Mouse (Mus musculus): ENCODE data around the gene Gm42957. TPM values are rescaled to one million over a fixed set of nuclear protein-coding genes. Genes with fewer than 3 reads are reported as not detected.

Gene Gm42957
- total and polyA plus RNA-seq, 3 experiments = 0.08 to 0.11 TPM; not detected in 1

DNA sequence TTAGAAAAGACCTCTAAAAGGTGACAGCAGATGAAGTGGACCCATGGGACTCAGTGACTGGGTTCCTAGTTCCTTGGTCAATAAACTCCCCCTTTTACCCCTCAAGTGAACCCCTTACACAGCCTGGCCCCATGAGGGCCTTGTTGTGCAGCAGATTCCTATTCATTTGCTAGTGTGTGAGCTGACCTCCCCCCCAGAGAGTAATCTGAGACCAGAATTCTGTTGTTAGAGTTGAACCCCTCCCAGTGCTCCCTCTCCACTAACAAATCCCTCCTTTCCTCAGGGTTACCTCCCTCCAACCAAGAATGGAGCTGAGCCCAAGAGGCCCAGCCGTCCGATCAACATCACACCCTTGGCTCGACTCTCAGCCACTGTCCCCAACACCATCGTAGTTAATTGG, 65.7 kb downstream of the Gm42957 start:
- TF ChIP-seq PAX5 (IDR thresholded peaks at IDR 0.05; ENCODE audit: low read length) = no peak
- no peak for TF ChIP-seq NRF1 (IDR thresholded peaks at IDR 0.05; ENCODE audit: low read depth, low read length)
- TF ChIP-seq CHD1 (IDR thresholded peaks at IDR 0.05; ENCODE audit: low read depth, low read length) = no peak
- TF ChIP-seq TCF12 (IDR thresholded peaks at IDR 0.05; ENCODE audit: low read depth, low read length) = no peak
- TF ChIP-seq CHD2 (IDR thresholded peaks at IDR 0.05; ENCODE audit: low read length) = no peak
- TF ChIP-seq ZMIZ1 (IDR thresholded peaks at IDR 0.05; ENCODE audit: low read depth, low read length) = no peak
- TF ChIP-seq HCFC1 (IDR thresholded peaks at IDR 0.05; ENCODE audit: low read depth, low read length) = no peak
- no peak for TF ChIP-seq SIN3A (IDR thresholded peaks at IDR 0.05; ENCODE audit: low read length)
- no peak for TF ChIP-seq POLR2AphosphoS2 (IDR thresholded peaks at IDR 0.05; ENCODE audit: low read depth, low read length)
- no peak for TF ChIP-seq KAT2A (IDR thresholded peaks at IDR 0.05; ENCODE audit: insufficient replicate concordance, low read length)
- TF ChIP-seq SMC3 (IDR thresholded peaks at IDR 0.05; ENCODE audit: low read depth, low read length) = no peak
- no peak for TF ChIP-seq USF1 (IDR thresholded peaks at IDR 0.05; ENCODE audit: low read depth, low read length)
- TF ChIP-seq MXI1 (IDR thresholded peaks at IDR 0.05; ENCODE audit: low read depth, low read length) = no peak
- TF ChIP-seq CTCF (conservative IDR thresholded peaks at IDR 0.05 in 1 of 2, IDR thresholded peaks at IDR 0.05 in 1 of 2; ENCODE audit: low read depth in 2 of 2, low read length in 2 of 2) = no peak
- no peak for TF ChIP-seq GABPA (IDR thresholded peaks at IDR 0.05; ENCODE audit: insufficient replicate concordance, low read depth, low read length)
- no peak for TF ChIP-seq MYC (IDR thresholded peaks at IDR 0.05; ENCODE audit: low read depth, low read length)
- no peak overlapping the region for H3K4me3 ChIP-seq (replicated peaks in 1 of 3; ENCODE audit: low read depth in 2 of 3, low read length in 2 of 3, poor library complexity in 1 of 3)
- no peak for DNase-seq (ENCODE audit: extremely low read depth)
- H3K9ac ChIP-seq (ENCODE audit: insufficient read depth, low read depth) = no peak overlapping the region
- peaks cover 4% of the 10 kb centered on the region for H3K79me2 ChIP-seq (replicated peaks; ENCODE audit: control insufficient read depth, extremely low read depth, insufficient read depth, poor library complexity, severe bottlenecking)
- no peak overlapping the region for H3K27ac ChIP-seq (ENCODE audit: insufficient read depth, low read depth)
- peaks cover 0 to 9% of the 10 kb centered on the region in 2 experiments; a peak in 2 of 4 replicates for H3K4me1 ChIP-seq (ENCODE audit: control insufficient read depth in 1 of 2, insufficient read depth in 2 of 2)
- no peak overlapping the region for H3K4me2 ChIP-seq (ENCODE audit: insufficient read depth, low read depth, poor library complexity, severe bottlenecking)
- H3K27me3 ChIP-seq (replicated peaks) = no peaks in the 10 kb centered on the region
- dilution Hi-C loops (cut with MboI; ENCODE audit: extremely low pct_ligation_motif_present, extremely low pct_unique_long_range_greater_than_20kb, low sequenced_read_pairs) = no loop called here
- H3K36me3 ChIP-seq (replicated peaks in 1 of 2; ENCODE audit: control insufficient read depth in 1 of 2, insufficient read depth in 1 of 2, low read length in 1 of 2) = peaks cover 46 to 69% of the 10 kb centered on the region in 2 experiments
- peaks cover 12% of the 10 kb centered on the region for H3K9me3 ChIP-seq (replicated peaks; ENCODE audit: low read length)
- in situ Hi-C loops (cut with MboI; ENCODE audit: low pct_ligation_motif_present, low pct_unique_long_range_greater_than_20kb, low sequenced_read_pairs) = loop anchor here (5.0 kb wide), 1 partner anchor 159 kb away; no protein-coding TSS in a partner anchor

Other genes with a start within 250 kb of the Gm42957 start
- gene BC107364, start 183.2 kb upstream of the Gm42957 start, total RNA-seq (2012; rRNA removed) = 0.13 TPM in 1 of 2 replicates, not detected in the other
- gene BC107364, start 183.2 kb upstream of the Gm42957 start, total RNA-seq (2014; rRNA removed) = not detected in 2 replicates
- not detected in 2 replicates for gene BC107364, start 183.2 kb upstream of the Gm42957 start, polyA plus RNA-seq (2012; ENCODE audit: insufficient read length, low read depth)
- gene Hfe2, start 110.3 kb upstream of the Gm42957 start, total RNA-seq (2012; rRNA removed) = not detected in 2 replicates
- not detected in 2 replicates for gene Hfe2, start 110.3 kb upstream of the Gm42957 start, total RNA-seq (2014; rRNA removed)
- not detected in 2 replicates for gene Hfe2, start 110.3 kb upstream of the Gm42957 start, polyA plus RNA-seq (2012; ENCODE audit: insufficient read length, low read depth)
- 52.5 and 76.7 TPM in 2 replicates for gene Txnip, start 77.5 kb upstream of the Gm42957 start, total RNA-seq (2012; rRNA removed)
- 184 and 220 TPM in 2 replicates for gene Txnip, start 77.5 kb upstream of the Gm42957 start, total RNA-seq (2014; rRNA removed)
- 39.2 and 41.8 TPM in 2 replicates for gene Txnip, start 77.5 kb upstream of the Gm42957 start, polyA plus RNA-seq (2012; ENCODE audit: insufficient read length, low read depth)
- 0.38 and 0.72 TPM in 2 replicates for gene Gm16253, start 58.5 kb upstream of the Gm42957 start, total RNA-seq (2012; rRNA removed)
- gene Gm16253, start 58.5 kb upstream of the Gm42957 start, total RNA-seq (2014; rRNA removed) = not detected in 2 replicates
- gene Gm16253, start 58.5 kb upstream of the Gm42957 start, polyA plus RNA-seq (2012; ENCODE audit: insufficient read length, low read depth) = 0.46 TPM in 1 of 2 replicates, not detected in the other
- gene Polr3gl, start 41.3 kb upstream of the Gm42957 start, total RNA-seq (2012; rRNA removed) = 10.4 and 13.7 TPM in 2 replicates
- gene Polr3gl, start 41.3 kb upstream of the Gm42957 start, total RNA-seq (2014; rRNA removed) = 15.7 and 16.6 TPM in 2 replicates
- 18.8 and 28.4 TPM in 2 replicates for gene Polr3gl, start 41.3 kb upstream of the Gm42957 start, polyA plus RNA-seq (2012; ENCODE audit: insufficient read length, low read depth)
- gene Ankrd34a, start 38.8 kb upstream of the Gm42957 start, total RNA-seq (2012; rRNA removed) = 0.04 TPM in 2 replicates
- not detected in 2 replicates for gene Ankrd34a, start 38.8 kb upstream of the Gm42957 start, total RNA-seq (2014; rRNA removed)
- gene Ankrd34a, start 38.8 kb upstream of the Gm42957 start, polyA plus RNA-seq (2012; ENCODE audit: insufficient read length, low read depth) = 0.11 TPM in 1 of 2 replicates, not detected in the other
- gene Lix1l, start 34.3 kb upstream of the Gm42957 start, total RNA-seq (2012; rRNA removed) = 2.9 and 4.5 TPM in 2 replicates
- gene Lix1l, start 34.3 kb upstream of the Gm42957 start, total RNA-seq (2014; rRNA removed) = 3.7 and 4.6 TPM in 2 replicates
- gene Lix1l, start 34.3 kb upstream of the Gm42957 start, polyA plus RNA-seq (2012; ENCODE audit: insufficient read length, low read depth) = 4.0 and 4.7 TPM in 2 replicates
- gene Rbm8a, start 5.5 kb upstream of the Gm42957 start, total RNA-seq (2012; rRNA removed) = 80.3 and 114 TPM in 2 replicates
- gene Rbm8a, start 5.5 kb upstream of the Gm42957 start, total RNA-seq (2014; rRNA removed) = 50.2 and 59.7 TPM in 2 replicates
- gene Rbm8a, start 5.5 kb upstream of the Gm42957 start, polyA plus RNA-seq (2012; ENCODE audit: insufficient read length, low read depth) = 187 and 377 TPM in 2 replicates
- 23.4 and 23.9 TPM in 2 replicates for gene Pex11b, start 98 bp upstream of the Gm42957 start, total RNA-seq (2012; rRNA removed)
- 26.3 and 33.1 TPM in 2 replicates for gene Pex11b, start 98 bp upstream of the Gm42957 start, total RNA-seq (2014; rRNA removed)
- 23.2 and 27.9 TPM in 2 replicates for gene Pex11b, start 98 bp upstream of the Gm42957 start, polyA plus RNA-seq (2012; ENCODE audit: insufficient read length, low read depth)
- 0.80 and 1.2 TPM in 2 replicates for gene Itga10, start 10.1 kb downstream of the Gm42957 start, total RNA-seq (2012; rRNA removed)
- 0.36 and 0.46 TPM in 2 replicates for gene Itga10, start 10.1 kb downstream of the Gm42957 start, total RNA-seq (2014; rRNA removed)
- gene Itga10, start 10.1 kb downstream of the Gm42957 start, polyA plus RNA-seq (2012; ENCODE audit: insufficient read length, low read depth) = 1.0 and 1.2 TPM in 2 replicates
- gene Ankrd35, start 34.7 kb downstream of the Gm42957 start, total RNA-seq (2012; rRNA removed) = 6.5 and 11.2 TPM in 2 replicates
- gene Ankrd35, start 34.7 kb downstream of the Gm42957 start, total RNA-seq (2014; rRNA removed) = 0.51 and 0.78 TPM in 2 replicates
- 1.9 and 2.5 TPM in 2 replicates for gene Ankrd35, start 34.7 kb downstream of the Gm42957 start, polyA plus RNA-seq (2012; ENCODE audit: insufficient read length, low read depth)
- gene Pias3, start 60.9 kb downstream of the Gm42957 start, total RNA-seq (2012; rRNA removed) = 10.2 and 13.1 TPM in 2 replicates
- gene Pias3, start 60.9 kb downstream of the Gm42957 start, total RNA-seq (2014; rRNA removed) = 5.9 and 6.3 TPM in 2 replicates
- gene Pias3, start 60.9 kb downstream of the Gm42957 start, polyA plus RNA-seq (2012; ENCODE audit: insufficient read length, low read depth) = 20.2 and 21.4 TPM in 2 replicates
- 0.84 and 1.0 TPM in 2 replicates for gene Nudt17, start 73.1 kb downstream of the Gm42957 start, total RNA-seq (2012; rRNA removed)
- gene Nudt17, start 73.1 kb downstream of the Gm42957 start, total RNA-seq (2014; rRNA removed) = 0.21 and 0.39 TPM in 2 replicates
- 1.1 and 1.9 TPM in 2 replicates for gene Nudt17, start 73.1 kb downstream of the Gm42957 start, polyA plus RNA-seq (2012; ENCODE audit: insufficient read length, low read depth)
- 31.6 and 34.5 TPM in 2 replicates for gene Polr3c, start 92.2 kb downstream of the Gm42957 start, total RNA-seq (2012; rRNA removed)
- gene Polr3c, start 92.2 kb downstream of the Gm42957 start, total RNA-seq (2014; rRNA removed) = 14.6 and 18.1 TPM in 2 replicates
- 78.3 and 79.5 TPM in 2 replicates for gene Polr3c, start 92.2 kb downstream of the Gm42957 start, polyA plus RNA-seq (2012; ENCODE audit: insufficient read length, low read depth)
- 25.8 and 28.5 TPM in 2 replicates for gene Rnf115, start 92.2 kb downstream of the Gm42957 start, total RNA-seq (2012; rRNA removed)
- gene Rnf115, start 92.2 kb downstream of the Gm42957 start, total RNA-seq (2014; rRNA removed) = 79.3 and 83.5 TPM in 2 replicates
- gene Rnf115, start 92.2 kb downstream of the Gm42957 start, polyA plus RNA-seq (2012; ENCODE audit: insufficient read length, low read depth) = 61.1 and 64.7 TPM in 2 replicates
- 0.13 TPM in 2 replicates for gene Pdzk1, start 193.8 kb downstream of the Gm42957 start, total RNA-seq (2012; rRNA removed)
- gene Pdzk1, start 193.8 kb downstream of the Gm42957 start, total RNA-seq (2014; rRNA removed) = not detected in 2 replicates
- gene Pdzk1, start 193.8 kb downstream of the Gm42957 start, polyA plus RNA-seq (2012; ENCODE audit: insufficient read length, low read depth) = 0.11 TPM in 1 of 2 replicates, not detected in the other
- gene Cd160, start 193.9 kb downstream of the Gm42957 start, total RNA-seq (2012; rRNA removed) = not detected in 2 replicates
- gene Cd160, start 193.9 kb downstream of the Gm42957 start, total RNA-seq (2014; rRNA removed) = not detected in 2 replicates
- gene Cd160, start 193.9 kb downstream of the Gm42957 start, polyA plus RNA-seq (2012; ENCODE audit: insufficient read length, low read depth) = 0.15 TPM in 1 of 2 replicates, not detected in the other